Mouse (Mus musculus) heart, embryonic 13.5 days (tissue): ENCODE results near the gene Coro6. TPM values are rescaled to one million over a fixed set of nuclear protein-coding genes. Genes with fewer than 3 reads are reported as not detected.

Experiments
- ATAC-seq: fragments of 200-750 bp; cut with Nextera tagmentation; 2 replicates; pipeline ENCODE4 v1.8.0; 2017; ENCODE audit warnings: moderate TSS enrichment; ENCODE audit not compliant: insufficient number of reproducible peaks, low FRiP score, low TSS enrichment; ENCODE audit errors: extremely low read depth
- H3K27ac ChIP-seq: fragments of 300-500 bp; sonication (generic); replicated peaks from 2 replicates; pipeline ENCODE4 v1.5.1; 2015; ENCODE audit warnings: moderate library complexity, mild to moderate bottlenecking, inconsistent platforms
- H3K27me3 ChIP-seq: fragments of 300-500 bp; sonication (generic); replicated peaks from 2 replicates; pipeline ENCODE4 v1.6.1; 2015; ENCODE audit warnings: mild to moderate bottlenecking, inconsistent platforms
- H3K36me3 ChIP-seq: fragments of 300-500 bp; sonication (generic); 2 replicates; pipeline ENCODE4 v1.6.1; 2015; ENCODE audit warnings: mild to moderate bottlenecking, inconsistent platforms
- H3K4me1 ChIP-seq: fragments of 300-500 bp; sonication (generic); 2 replicates; pipeline ENCODE4 v1.6.1; 2015; ENCODE audit warnings: inconsistent platforms
- H3K4me2 ChIP-seq: fragments of 300-500 bp; sonication (generic); 2 replicates; pipeline ENCODE4 v1.6.1; 2015; ENCODE audit warnings: inconsistent platforms, mild to moderate bottlenecking, moderate library complexity
- H3K4me3 ChIP-seq: fragments of 300-500 bp; sonication (generic); 2 replicates; pipeline ENCODE4 v1.5.1; 2015; ENCODE audit warnings: moderate library complexity, mild to moderate bottlenecking, inconsistent platforms
- H3K9ac ChIP-seq: fragments of 300-500 bp; sonication (generic); 2 replicates; pipeline ENCODE4 v1.6.1; 2015; ENCODE audit warnings: inconsistent platforms, mild to moderate bottlenecking, moderate library complexity
- H3K9me3 ChIP-seq: fragments of 300-500 bp; sonication (generic); 2 replicates; pipeline ENCODE4 v1.6.1; 2016; ENCODE audit warnings: inconsistent platforms
- WGBS: fragments of 180-500 bp; shearing (Covaris S2); methylation state at CpG from one replicate; pipeline ENCODE4 v1.1.7; 2015; ENCODE audit warnings: mixed read lengths; 5-methylcytosine and 5-hydroxymethylcytosine counted together
- polyA plus RNA-seq: library from polyadenylated mRNA; unstranded; fragments of >200 nt; fragmentation: Nextera tagmentation; extraction: Ambion mirVana; gene quantifications from 2 replicates; pipeline ENCODE4 v1.2.1, GENCODE M21; 2015

Coro6 gene
- polyA plus RNA-seq, 1 experiment from 2014 or later: 28.8 TPM

GRCm38 (mm10) chr11:77504377-77504776, 42.2 kb downstream of the Coro6 start:
- WGBS: 90% methylated on average over 19 of the region's 19 CpGs
- ATAC-seq: no peak
- Histone ChIP-seq H3K36me3 (peaks cover 93% of the 10 kb centered on the region), H3K4me2 (no peak overlapping the region), H3K27me3 (no peaks in the 10 kb centered on the region), H3K27ac (no peak overlapping the region), H3K4me1 (peaks cover 34% of the 10 kb centered on the region), H3K9ac (no peak overlapping the region), H3K4me3 (no peak overlapping the region), H3K9me3 (no peaks in the 10 kb centered on the region)

GRCm38 (mm10) chr11:77505291-77505980, 43.2 kb downstream of the Coro6 start:
- Histone ChIP-seq H3K4me3 (no peak overlapping the region), H3K36me3 (peaks cover 93% of the 10 kb centered on the region), H3K27ac (no peak overlapping the region), H3K4me1 (peaks cover 32% of the 10 kb centered on the region), H3K27me3 (no peaks in the 10 kb centered on the region), H3K9me3 (no peaks in the 10 kb centered on the region), H3K4me2 (no peak overlapping the region), H3K9ac (no peak overlapping the region)
- WGBS: 88% methylated on average over 22 of the region's 22 CpGs
- no peak for ATAC-seq

GRCm38 (mm10) chr11:77506273-77506672, 44.1 kb downstream of the Coro6 start:
- Histone ChIP-seq H3K4me1 (peaks cover 25% of the 10 kb centered on the region), H3K9ac (no peak overlapping the region), H3K27me3 (no peaks in the 10 kb centered on the region), H3K9me3 (no peaks in the 10 kb centered on the region), H3K27ac (no peak overlapping the region), H3K36me3 (peaks cover 87% of the 10 kb centered on the region), H3K4me2 (no peak overlapping the region), H3K4me3 (no peak overlapping the region)
- no peak for ATAC-seq
- 83% methylated on average over 14 of the region's 14 CpGs for WGBS

GRCm38 (mm10) chr11:77506941-77507340, 44.7 kb downstream of the Coro6 start:
- no peak overlapping the region for H3K4me3 ChIP-seq
- H3K4me1 ChIP-seq: peaks cover 28% of the 10 kb centered on the region
- no peak overlapping the region for H3K27ac ChIP-seq
- H3K27me3 ChIP-seq: no peaks in the 10 kb centered on the region
- H3K9ac ChIP-seq: no peak overlapping the region
- no peaks in the 10 kb centered on the region for H3K9me3 ChIP-seq
- 82% methylated on average over 6 of the region's 6 CpGs for WGBS
- no peak overlapping the region for H3K4me2 ChIP-seq
- no peak for ATAC-seq
- H3K36me3 ChIP-seq: peaks cover 81% of the 10 kb centered on the region

- Histone ChIP-seq H3K4me2 (no peak overlapping the region), H3K4me3 (no peak overlapping the region), H3K9me3 (no peaks in the 10 kb centered on the region), H3K9ac (no peak overlapping the region), H3K4me1 (peaks cover 32% of the 10 kb centered on the region), H3K27me3 (no peaks in the 10 kb centered on the region), H3K27ac (0 out of 2 replicates have a peak overlapping the region, but pooled peaks have one; percentile 26), H3K36me3 (peaks cover 77% of the 10 kb centered on the region)
- WGBS: 65% methylated on average over 4 of the region's 4 CpGs
- no peak for ATAC-seq
These were observed 45.2 kb downstream of the Coro6 start for GRCm38 (mm10) chr11:77507426-77507825.

GRCm38 (mm10) chr11:77508068-77509021, 46.1 kb downstream of the Coro6 start:
- Histone ChIP-seq H3K4me2 (peak overlapping the region; percentile 76), H3K36me3 (peaks cover 67% of the 10 kb centered on the region), H3K4me1 (peaks cover 26% of the 10 kb centered on the region), H3K27ac (peak overlapping the region; percentile 56), H3K27me3 (no peaks in the 10 kb centered on the region), H3K9me3 (no peaks in the 10 kb centered on the region), H3K4me3 (peak overlapping the region; percentile 53), H3K9ac (peak overlapping the region; percentile 81)
- 18% methylated on average over 49 of the region's 49 CpGs for WGBS
- peak; percentile 53; the same call in 1 of the 2 replicates for ATAC-seq

- Histone ChIP-seq H3K4me1 (peaks cover 51% of the 10 kb centered on the region), H3K4me2 (no peak overlapping the region), H3K9me3 (no peaks in the 10 kb centered on the region), H3K4me3 (no peak overlapping the region), H3K9ac (no peak overlapping the region), H3K27me3 (peaks cover 10% of the 10 kb centered on the region), H3K27ac (no peak overlapping the region), H3K36me3 (peaks cover 37% of the 10 kb centered on the region)
- ATAC-seq: no peak
- 73% methylated on average over 5 of the region's 5 CpGs for WGBS
These were observed 49.1 kb downstream of the Coro6 start for GRCm38 (mm10) chr11:77511336-77511735.

- Histone ChIP-seq H3K27me3 (peaks cover 26% of the 10 kb centered on the region), H3K4me1 (peaks cover 47% of the 10 kb centered on the region), H3K4me3 (peak overlapping the region; percentile 75), H3K27ac (peak overlapping the region; percentile 81), H3K4me2 (peak overlapping the region; percentile 86), H3K9ac (peak overlapping the region; percentile 90), H3K9me3 (no peaks in the 10 kb centered on the region), H3K36me3 (peaks cover 22% of the 10 kb centered on the region)
- whole genome bisulfite sequencing: under 1% methylated on average over 62 of the region's 84 CpGs
- ATAC-seq: peak; percentile 75
These were observed 50.9 kb downstream of the Coro6 start for GRCm38 (mm10) chr11:77512891-77513810.

- WGBS: 7% methylated on average over 10 of the region's 10 CpGs
- ATAC-seq: no peak
These were observed 51.6 kb downstream of the Coro6 start for GRCm38 (mm10) chr11:77513811-77514170.

GRCm38 (mm10) chr11:77514281-77514831, 52.1 kb downstream of the Coro6 start:
- ATAC-seq: no peak
- Histone ChIP-seq H3K9ac (peak overlapping the region; percentile 82), H3K4me2 (peak overlapping the region; percentile 86), H3K36me3 (peaks cover 13% of the 10 kb centered on the region), H3K4me1 (peaks cover 40% of the 10 kb centered on the region), H3K4me3 (peak overlapping the region; percentile 75), H3K9me3 (no peaks in the 10 kb centered on the region), H3K27ac (peak overlapping the region; percentile 48), H3K27me3 (peaks cover 34% of the 10 kb centered on the region)
- WGBS: 2% methylated on average over 19 of the region's 19 CpGs

More at GRCm38 (mm10) chr11:77513811-77514170, 51.6 kb downstream of the Coro6 start:
- H3K36me3 ChIP-seq: peaks cover 18% of the 10 kb centered on the region
- H3K27ac ChIP-seq: peak overlapping the region; percentile 71
- H3K9me3 ChIP-seq: no peaks in the 10 kb centered on the region
- H3K27me3 ChIP-seq: peaks cover 33% of the 10 kb centered on the region
- H3K4me2 ChIP-seq: peak overlapping the region; percentile 86
- H3K4me3 ChIP-seq: peak overlapping the region; percentile 75
- peaks cover 42% of the 10 kb centered on the region for H3K4me1 ChIP-seq
- H3K9ac ChIP-seq: peak overlapping the region; percentile 82
